Mouse (Mus musculus): ENCODE measurements around the gene Chchd10. TPM values are rescaled to one million over a fixed set of nuclear protein-coding genes. Genes with fewer than 3 reads are reported as not detected.

Gene Chchd10
- total and polyA plus RNA-seq, 2 experiments from 2014 or later, result 221 to 266 TPM

DNA sequence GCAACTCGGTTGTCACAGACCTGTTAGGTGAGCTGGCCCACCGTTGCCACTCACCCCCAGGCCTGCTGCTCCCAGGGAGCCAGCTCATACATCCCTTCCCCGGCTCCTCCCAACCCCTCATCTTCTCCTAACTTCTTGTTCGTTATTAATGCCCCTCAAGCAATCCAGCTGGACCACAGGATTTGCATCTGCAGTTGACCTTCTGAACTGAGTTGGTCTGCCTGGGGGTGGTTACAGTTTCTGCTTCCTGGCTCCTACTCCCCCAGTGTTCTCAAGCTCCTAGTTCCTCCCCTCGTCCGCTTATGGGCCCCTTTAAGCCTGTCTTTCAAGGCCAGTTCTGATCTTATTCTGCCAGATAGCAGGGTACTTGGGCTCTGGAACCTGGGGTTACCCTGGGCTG lies 38.3 kb upstream of the Chchd10 start:
- no peak overlapping the region for H3K27ac ChIP-seq (ENCODE audit: low read depth, low read length)
- WGBS, result 78% methylated on average over 6 of the region's 6 CpGs
- H3K4me1 ChIP-seq (ENCODE audit: insufficient read depth, low read length), result peaks cover 4% of the 10 kb centered on the region; the same call in 1 of the 2 replicates
- no peak overlapping the region for H3K4me3 ChIP-seq (ENCODE audit: low read depth, low read length)
- H3K27me3 ChIP-seq (ENCODE audit: insufficient read depth, low read length), result no peaks in the 10 kb centered on the region
- ATAC-seq (ENCODE audit: low FRiP score) (no peak), DNase-seq (ENCODE audit: low spot score) (no peak)
- no peak overlapping the region for H3K9ac ChIP-seq (replicated peaks; ENCODE audit: low read length, poor library complexity, severe bottlenecking)
- H3K4me2 ChIP-seq (ENCODE audit: low read depth, low read length, poor library complexity, severe bottlenecking), result no peak overlapping the region
- no peaks in the 10 kb centered on the region for H3K9me3 ChIP-seq (ENCODE audit: low read length)
- peaks cover 44% of the 10 kb centered on the region for H3K36me3 ChIP-seq (ENCODE audit: insufficient read depth, low read length)
- TF ChIP-seq CTCF (IDR thresholded peaks at IDR 0.05), result no peak

DNA sequence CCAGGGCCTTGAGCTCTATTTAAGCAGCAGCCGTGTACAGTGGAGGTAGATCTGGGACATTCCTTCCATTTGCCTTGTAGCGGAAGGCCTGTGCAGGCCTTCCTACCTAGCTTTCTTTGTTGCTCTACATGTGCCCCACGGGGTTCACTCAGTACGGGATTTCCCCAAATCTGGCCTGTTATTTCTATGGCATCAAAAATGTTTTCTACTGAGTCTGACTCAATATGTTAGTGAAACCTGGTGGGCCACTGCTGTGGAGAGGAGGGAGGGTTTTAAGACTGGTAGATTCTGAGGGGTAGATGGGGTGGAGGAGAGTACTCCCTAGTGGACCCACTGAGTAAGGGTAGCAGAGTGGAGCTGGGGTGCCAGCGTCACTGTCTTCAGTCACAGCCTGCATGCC lies 37.2 kb upstream of the Chchd10 start:
- Histone ChIP-seq H3K9me3 (ENCODE audit: low read length) (no peaks in the 10 kb centered on the region), H3K9ac (replicated peaks; ENCODE audit: low read length, poor library complexity, severe bottlenecking) (no peak overlapping the region), H3K27me3 (ENCODE audit: insufficient read depth, low read length) (no peaks in the 10 kb centered on the region), H3K4me1 (ENCODE audit: insufficient read depth, low read length) (peaks cover 4% of the 10 kb centered on the region; the same call in 1 of the 2 replicates), H3K27ac (ENCODE audit: low read depth, low read length) (no peak overlapping the region), H3K4me3 (ENCODE audit: low read depth, low read length) (no peak overlapping the region), H3K4me2 (ENCODE audit: low read depth, low read length, poor library complexity, severe bottlenecking) (no peak overlapping the region), H3K36me3 (ENCODE audit: insufficient read depth, low read length) (peaks cover 50% of the 10 kb centered on the region)
- ATAC-seq (ENCODE audit: low FRiP score), result no peak
- no peak for TF ChIP-seq CTCF (IDR thresholded peaks at IDR 0.05)
- WGBS, result 95% methylated on average over 5 of the region's 5 CpGs
- no peak for DNase-seq (ENCODE audit: low spot score)

- WGBS, result 72% methylated on average over 1 of the region's 1 CpGs
These were observed 36.7 kb upstream of the Chchd10 start for GRCm38 (mm10) chr10:75896208-75896607.

DNA sequence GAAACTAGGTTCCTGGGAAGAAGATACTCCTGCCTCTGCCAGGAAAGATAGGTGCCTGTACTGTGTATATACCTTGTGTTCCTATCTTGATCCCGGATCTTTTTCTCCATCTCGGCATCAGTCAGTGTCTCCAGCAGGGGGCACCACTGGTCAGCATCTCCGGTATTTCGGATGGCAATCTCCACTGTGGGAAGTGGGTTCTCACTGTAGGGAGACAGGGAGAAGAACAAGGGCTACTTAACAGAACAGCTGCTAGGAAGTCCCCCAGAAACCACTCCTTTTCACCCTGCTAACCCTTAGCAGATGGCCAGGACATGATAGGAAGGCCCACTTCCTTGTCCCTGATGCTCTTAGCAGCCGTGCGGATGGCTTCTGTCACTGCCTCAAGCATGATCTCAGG lies 35.6 kb upstream of the Chchd10 start:
- peak; percentile 84 for TF ChIP-seq CTCF (IDR thresholded peaks at IDR 0.05)
- H3K27me3 ChIP-seq (ENCODE audit: insufficient read depth, low read length), result no peaks in the 10 kb centered on the region
- no peaks in the 10 kb centered on the region for H3K9me3 ChIP-seq (ENCODE audit: low read length)
- peaks cover 4% of the 10 kb centered on the region; the same call in 1 of the 2 replicates for H3K4me1 ChIP-seq (ENCODE audit: insufficient read depth, low read length)
- H3K4me3 ChIP-seq (ENCODE audit: low read depth, low read length), result no peak overlapping the region
- 31% methylated on average over 6 of the region's 6 CpGs for WGBS
- peaks cover 63% of the 10 kb centered on the region for H3K36me3 ChIP-seq (ENCODE audit: insufficient read depth, low read length)
- no peak overlapping the region for H3K9ac ChIP-seq (replicated peaks; ENCODE audit: low read length, poor library complexity, severe bottlenecking)
- H3K27ac ChIP-seq (ENCODE audit: low read depth, low read length), result no peak overlapping the region
- peak; percentile 66 for DNase-seq (ENCODE audit: low spot score)
- H3K4me2 ChIP-seq (ENCODE audit: low read depth, low read length, poor library complexity, severe bottlenecking), result no peak overlapping the region
- ATAC-seq (ENCODE audit: low FRiP score), result no peak

More at GRCm38 (mm10) chr10:75896208-75896607, 36.7 kb upstream of the Chchd10 start:
- TF ChIP-seq CTCF (IDR thresholded peaks at IDR 0.05), result no peak
- Histone ChIP-seq H3K9me3 (ENCODE audit: low read length) (no peaks in the 10 kb centered on the region), H3K9ac (replicated peaks; ENCODE audit: low read length, poor library complexity, severe bottlenecking) (no peak overlapping the region), H3K36me3 (ENCODE audit: insufficient read depth, low read length) (peaks cover 53% of the 10 kb centered on the region), H3K4me3 (ENCODE audit: low read depth, low read length) (no peak overlapping the region), H3K4me1 (ENCODE audit: insufficient read depth, low read length) (peaks cover 4% of the 10 kb centered on the region; the same call in 1 of the 2 replicates), H3K4me2 (ENCODE audit: low read depth, low read length, poor library complexity, severe bottlenecking) (no peak overlapping the region), H3K27me3 (ENCODE audit: insufficient read depth, low read length) (no peaks in the 10 kb centered on the region), H3K27ac (ENCODE audit: low read depth, low read length) (no peak overlapping the region)
- DNase-seq (ENCODE audit: low spot score) (no peak), ATAC-seq (ENCODE audit: low FRiP score) (no peak)

DNA sequence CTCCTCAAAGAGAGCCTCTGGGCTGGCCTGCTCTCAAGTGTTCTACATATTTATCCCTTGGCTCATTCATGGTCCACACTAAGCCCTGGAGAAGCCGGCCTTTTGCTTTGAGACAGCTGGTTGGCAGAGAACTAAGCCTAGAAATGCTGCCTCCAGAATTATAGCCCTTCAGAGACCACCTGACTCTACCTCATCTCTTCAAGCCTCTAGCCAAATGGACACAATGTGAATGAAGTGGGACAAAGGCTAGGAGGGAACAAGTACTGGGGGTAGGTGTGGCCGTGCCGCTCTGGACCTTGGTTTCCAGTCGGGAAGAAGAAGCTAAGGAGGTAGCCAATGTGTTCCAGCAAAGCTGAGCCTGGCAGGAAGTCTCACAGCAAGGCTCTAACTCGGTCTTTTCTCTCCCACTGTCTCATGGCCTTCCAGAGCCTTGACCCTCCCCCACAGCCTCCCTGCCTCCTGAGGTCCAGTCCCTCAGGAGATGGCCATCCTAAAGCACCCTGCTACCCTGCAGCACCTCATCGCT lies 34.8 kb upstream of the Chchd10 start:
- H3K9me3 ChIP-seq (ENCODE audit: low read length), result no peaks in the 10 kb centered on the region
- no peak overlapping the region for H3K27ac ChIP-seq (ENCODE audit: low read depth, low read length)
- no peaks in the 10 kb centered on the region for H3K27me3 ChIP-seq (ENCODE audit: insufficient read depth, low read length)
- no peak for ATAC-seq (ENCODE audit: low FRiP score)
- peaks cover 4% of the 10 kb centered on the region; the same call in 1 of the 2 replicates for H3K4me1 ChIP-seq (ENCODE audit: insufficient read depth, low read length)
- peaks cover 70% of the 10 kb centered on the region for H3K36me3 ChIP-seq (ENCODE audit: insufficient read depth, low read length)
- H3K9ac ChIP-seq (replicated peaks; ENCODE audit: low read length, poor library complexity, severe bottlenecking), result no peak overlapping the region
- H3K4me3 ChIP-seq (ENCODE audit: low read depth, low read length), result no peak overlapping the region
- H3K4me2 ChIP-seq (ENCODE audit: low read depth, low read length, poor library complexity, severe bottlenecking), result no peak overlapping the region
- WGBS, result 80% methylated on average over 6 of the region's 6 CpGs
- DNase-seq (ENCODE audit: low spot score), result no peak
- TF ChIP-seq CTCF (IDR thresholded peaks at IDR 0.05), result no peak

DNA sequence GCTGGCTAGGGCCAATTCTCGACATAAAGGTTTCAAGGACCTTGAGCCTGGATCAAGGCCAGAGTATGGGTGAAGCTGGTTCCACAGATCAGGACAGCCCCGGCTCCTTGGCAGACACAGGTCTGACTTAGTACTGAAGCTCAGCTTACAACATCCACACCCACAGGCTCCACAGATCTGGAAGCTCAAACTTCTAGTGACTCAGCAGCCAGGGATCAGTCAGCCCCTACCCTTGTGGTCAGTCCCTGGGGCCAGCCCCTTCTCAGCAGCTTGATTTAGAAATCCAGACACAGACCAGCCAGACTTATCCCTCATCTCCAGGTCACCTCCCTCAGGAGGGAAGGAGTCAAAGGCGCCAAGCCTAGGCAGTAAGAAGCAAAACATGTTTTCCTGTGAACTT lies 34.1 kb upstream of the Chchd10 start:
- no peak overlapping the region for H3K27ac ChIP-seq (ENCODE audit: low read depth, low read length)
- TF ChIP-seq CTCF (IDR thresholded peaks at IDR 0.05), result no peak
- 61% methylated on average over 3 of the region's 3 CpGs for WGBS
- H3K9ac ChIP-seq (replicated peaks; ENCODE audit: low read length, poor library complexity, severe bottlenecking), result 0 out of 2 replicates have a peak overlapping the region, but pooled peaks have one; percentile 4
- H3K27me3 ChIP-seq (ENCODE audit: insufficient read depth, low read length), result no peaks in the 10 kb centered on the region
- H3K36me3 ChIP-seq (ENCODE audit: insufficient read depth, low read length), result peaks cover 78% of the 10 kb centered on the region
- ATAC-seq (ENCODE audit: low FRiP score) (no peak), DNase-seq (ENCODE audit: low spot score) (peak; percentile 33)
- H3K4me1 ChIP-seq (ENCODE audit: insufficient read depth, low read length), result no peaks in the 10 kb centered on the region
- no peak overlapping the region for H3K4me3 ChIP-seq (ENCODE audit: low read depth, low read length)
- no peaks in the 10 kb centered on the region for H3K9me3 ChIP-seq (ENCODE audit: low read length)
- H3K4me2 ChIP-seq (ENCODE audit: low read depth, low read length, poor library complexity, severe bottlenecking), result no peak overlapping the region
